Mouse (Mus musculus): ENCODE data around the gene Laptm5. TPM values are rescaled to one million over a fixed set of nuclear protein-coding genes. Genes with fewer than 3 reads are reported as not detected.
A peak's percentile ranks its signal among the peaks of the same experiment; 100 is the strongest.

Laptm5 gene
- total RNA-seq, 2 experiments from 2014 or later = 2.7 to 6.0 TPM

DNA sequence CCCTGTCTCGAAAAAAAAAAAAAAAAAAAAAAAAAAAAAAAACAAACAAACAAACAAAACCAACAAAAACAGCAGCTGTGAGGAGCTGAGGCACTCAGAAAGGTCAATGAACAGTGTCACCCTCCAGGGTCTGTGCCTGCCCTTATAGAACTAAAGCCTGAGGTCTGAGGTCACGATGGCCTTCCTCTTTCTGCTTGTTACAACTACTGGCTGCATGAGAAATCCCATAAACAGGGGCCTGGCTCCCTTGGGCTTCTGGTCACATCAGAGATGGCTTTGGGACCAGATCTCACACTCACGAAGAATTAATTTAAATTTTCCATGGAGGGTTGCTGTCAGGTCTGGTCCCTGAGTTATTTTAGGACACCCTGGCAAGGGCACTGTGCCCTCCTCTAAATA is 13.5 kb upstream of the Laptm5 start:
- no peak for DNase-seq (ENCODE audit: low spot score)

DNA sequence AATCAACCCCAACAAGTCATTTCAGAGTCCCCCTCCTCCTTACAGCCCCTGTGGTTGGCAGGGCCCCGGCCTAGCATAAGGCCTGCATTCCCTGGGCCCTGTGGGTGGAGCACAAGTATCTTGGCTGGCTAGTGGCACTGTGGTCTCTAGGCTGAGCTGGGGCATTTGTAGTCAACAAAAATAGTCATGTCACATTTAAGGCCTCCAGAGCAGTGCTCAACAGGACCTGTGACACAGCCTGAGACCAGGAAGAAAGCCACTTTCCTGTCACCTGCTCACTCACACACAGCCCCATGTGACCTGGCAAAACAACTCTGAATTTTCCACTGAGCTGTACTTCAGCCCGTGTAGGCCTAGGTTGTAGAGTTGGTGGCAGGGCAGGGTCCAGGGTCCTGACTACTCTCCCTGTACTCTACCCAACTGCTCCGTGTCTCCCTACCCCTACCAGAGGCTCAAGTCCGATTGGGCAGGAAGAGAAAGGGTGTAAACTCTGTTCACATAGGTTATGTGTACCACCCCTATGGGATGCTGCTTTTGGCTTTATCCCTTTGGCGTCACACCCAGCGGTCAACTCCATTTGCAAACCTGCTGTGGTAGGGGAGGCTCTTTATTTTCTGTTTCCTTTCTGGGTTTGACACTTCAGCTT is 13.0 kb upstream of the Laptm5 start:
- peak; percentile 40 for DNase-seq (ENCODE audit: low spot score)

DNA sequence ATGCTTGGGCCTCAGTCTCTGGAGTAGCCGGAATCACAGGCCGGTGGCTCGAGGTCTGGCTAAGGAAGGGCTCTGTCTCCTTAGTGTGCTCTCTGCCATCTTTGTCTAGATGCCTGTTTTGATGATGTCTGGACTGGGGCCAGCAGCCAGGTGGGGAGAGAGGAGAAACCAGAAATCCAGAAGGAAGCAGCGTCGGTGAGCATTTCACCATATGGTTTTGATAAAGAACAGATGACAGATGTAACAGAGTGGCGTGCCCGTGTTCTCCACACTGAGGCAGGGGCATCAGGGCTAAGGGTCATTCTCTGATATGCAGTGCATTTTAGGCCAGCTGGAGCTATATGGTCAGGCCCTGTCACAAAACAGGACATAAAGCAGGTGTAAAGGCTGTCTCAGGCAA is 12.2 kb upstream of the Laptm5 start:
- DNase-seq (ENCODE audit: low spot score) = no peak

DNA sequence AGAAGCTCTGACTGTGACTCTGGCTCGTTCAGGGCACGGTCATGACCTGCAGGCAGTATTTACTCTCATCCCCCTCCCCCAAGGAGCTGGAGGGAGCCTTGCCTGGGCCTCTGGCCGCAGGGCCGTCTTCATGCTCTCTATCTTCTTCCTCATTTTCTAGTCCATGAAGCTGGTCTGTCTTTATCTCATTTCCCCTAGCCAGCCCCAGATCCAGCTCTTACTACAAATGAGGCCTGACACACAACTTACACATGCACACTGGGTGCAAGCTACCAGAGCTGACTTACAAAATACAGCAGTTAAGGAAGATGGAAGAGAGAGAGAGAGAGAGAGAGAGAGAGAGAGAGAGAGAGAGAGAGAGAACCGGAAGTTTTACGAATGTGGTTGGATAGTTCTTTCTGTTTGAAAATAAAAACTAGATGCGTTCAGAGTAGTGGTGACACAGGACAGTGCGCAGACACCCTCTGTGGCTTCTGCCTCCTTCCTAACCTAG is 10.6 kb upstream of the Laptm5 start:
- DNase-seq (ENCODE audit: low spot score) = no peak

DNA sequence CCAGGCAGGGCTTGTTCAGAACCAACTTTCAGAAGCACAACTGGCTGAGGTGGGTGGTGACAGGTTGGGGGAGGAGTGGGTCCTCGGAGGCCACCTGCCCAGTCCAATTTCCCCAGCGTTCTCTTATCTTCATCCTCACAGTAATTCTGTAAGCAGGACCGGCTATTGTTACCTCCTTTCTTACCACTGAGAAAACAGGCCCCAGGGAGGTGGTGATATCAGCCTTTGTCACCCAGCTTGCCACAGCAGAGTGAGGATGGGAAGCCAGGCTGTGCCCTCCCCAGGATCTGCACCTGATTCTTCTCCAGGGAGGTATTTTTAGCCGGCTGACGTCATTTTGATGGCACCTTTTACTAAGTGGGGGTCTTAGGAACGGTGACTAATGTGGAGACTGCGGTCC is 7.9 kb upstream of the Laptm5 start:
- DNase-seq (ENCODE audit: low spot score) = no peak

DNA sequence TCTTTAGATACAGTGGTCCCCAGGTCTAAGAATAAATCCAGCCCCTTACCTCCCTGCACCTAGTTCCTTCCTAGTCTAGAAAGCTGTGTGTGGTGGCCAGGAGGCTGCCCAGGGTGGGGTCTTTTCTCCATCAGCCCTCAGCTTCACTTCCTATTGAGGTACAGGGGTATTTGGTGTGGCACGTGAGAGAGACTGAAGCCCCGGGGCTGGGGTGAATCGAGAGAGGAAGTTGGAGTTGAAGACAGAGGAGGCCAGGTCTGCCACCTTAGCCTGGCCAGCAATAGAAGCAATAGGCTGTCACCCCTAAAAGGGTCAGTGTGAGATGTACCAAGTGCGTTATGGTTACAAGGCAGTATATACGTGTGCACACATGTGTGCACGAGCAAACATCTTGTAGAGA is 7.0 kb upstream of the Laptm5 start:
- no peak for DNase-seq (ENCODE audit: low spot score)

DNA sequence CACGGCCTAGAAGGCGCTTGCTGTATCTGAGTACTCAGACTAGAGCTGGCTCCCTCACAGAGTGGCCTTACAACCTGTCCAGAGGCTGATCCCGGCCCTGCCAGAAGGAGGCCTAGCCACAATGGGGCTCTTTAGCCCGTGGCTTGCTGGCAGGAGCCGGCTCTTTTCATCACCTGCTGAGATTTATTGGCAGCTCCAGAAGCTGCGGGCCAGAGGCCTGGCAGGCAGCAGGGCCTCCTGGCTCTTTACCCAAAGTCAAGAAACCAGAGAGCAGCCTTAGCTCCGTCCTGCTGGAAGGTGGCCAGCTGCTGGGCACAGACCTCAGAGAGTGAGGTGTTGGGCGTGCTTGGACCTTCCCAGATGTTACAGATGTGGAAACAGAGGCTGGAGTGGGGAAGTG is 6.6 kb upstream of the Laptm5 start:
- peak; percentile 89 for DNase-seq (ENCODE audit: low spot score)

DNA sequence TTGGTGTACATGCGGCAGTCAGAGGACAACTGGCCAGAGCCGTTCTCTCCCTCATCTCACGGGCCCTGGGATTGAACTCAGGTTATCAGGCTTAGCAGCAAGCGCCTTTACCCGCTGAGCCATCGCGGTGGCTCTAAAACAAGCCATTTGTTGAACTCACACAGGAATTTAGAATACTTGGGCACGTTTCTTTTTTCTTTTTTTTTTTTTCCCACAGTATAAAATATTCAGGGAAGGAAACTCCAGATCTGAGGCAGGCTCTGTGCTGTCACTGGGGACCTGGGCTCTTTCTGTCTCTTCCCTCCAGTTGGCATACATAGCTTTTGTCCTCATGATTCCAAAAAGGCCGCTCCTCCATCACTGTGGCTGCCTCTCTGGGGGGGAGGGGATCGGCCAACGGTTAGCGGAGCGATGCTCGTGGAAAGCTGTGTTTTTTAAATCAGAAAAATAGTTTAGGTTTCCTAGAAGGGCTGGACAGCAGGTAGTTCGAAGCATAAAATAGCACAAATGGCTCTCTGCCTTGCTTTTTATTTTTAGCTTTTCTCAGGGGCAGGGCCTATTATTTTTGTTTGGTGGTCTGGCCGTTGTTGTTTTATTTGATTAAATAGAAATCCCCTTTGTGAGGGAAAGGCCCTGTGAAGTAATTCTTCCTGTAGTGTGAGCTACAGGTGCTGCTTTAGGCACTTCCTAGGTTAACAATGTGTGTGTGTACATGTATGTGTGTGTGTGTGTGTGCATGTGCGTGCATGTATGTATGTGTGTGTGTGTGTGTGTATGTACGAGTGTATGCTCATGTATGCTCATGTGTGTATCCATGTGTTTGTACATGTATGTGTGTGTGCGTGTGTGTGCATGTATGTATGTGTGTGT is 5.5 kb upstream of the Laptm5 start:
- no peak for DNase-seq (ENCODE audit: low spot score)

DNA sequence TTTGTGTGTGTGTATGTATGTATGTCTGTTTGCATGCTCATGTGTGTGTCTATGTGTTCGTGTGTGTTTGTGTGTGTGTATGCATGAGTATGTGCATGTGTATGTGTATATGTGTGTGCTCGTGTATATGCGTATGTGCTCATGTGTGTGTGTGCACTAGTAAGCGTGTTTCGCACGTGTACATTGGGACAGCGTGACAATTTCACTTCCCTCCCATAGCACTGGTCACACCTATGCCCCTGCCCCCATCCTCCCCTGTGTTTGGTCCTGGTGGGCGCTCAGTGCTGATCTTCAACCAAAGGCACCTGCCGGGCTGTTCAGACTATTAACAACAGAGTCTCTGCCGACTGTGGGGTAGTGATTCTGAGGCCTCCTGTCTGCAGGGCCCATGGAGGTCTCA is 4.8 kb upstream of the Laptm5 start:
- no peak for DNase-seq (ENCODE audit: low spot score)

DNA sequence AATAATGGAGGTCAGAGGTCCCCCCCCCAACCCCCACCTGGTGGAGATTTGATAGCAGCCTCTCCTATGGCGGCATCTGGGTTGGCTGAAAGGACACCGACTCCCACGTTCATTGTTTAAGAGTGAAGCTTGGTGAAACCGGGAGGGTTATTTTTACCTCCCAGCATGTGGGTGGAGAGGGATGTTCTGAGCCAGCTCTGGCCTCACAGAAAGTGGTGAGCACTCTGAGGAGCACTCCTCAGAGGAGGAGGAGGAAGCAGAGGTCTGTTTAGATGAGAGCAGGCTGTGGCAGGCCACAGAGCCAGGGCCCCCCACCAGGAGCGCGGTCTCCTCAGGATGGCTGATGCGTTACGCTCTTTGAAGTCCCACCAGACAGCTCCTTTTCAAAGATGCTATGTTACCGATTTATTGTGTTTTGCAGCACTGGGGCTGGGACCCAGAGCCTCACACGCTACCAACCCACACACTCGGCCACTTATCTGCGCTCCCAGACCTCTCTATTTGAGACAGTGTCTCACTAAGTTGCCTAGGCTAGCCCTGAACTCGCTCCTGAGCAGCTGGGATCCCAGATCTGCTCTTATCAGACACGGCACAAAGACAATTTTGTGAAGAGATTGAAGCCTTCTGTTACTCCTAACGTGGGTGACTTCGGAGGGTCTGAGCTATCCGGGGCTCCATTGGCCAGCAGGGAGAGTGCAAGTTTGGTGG is 3.6 kb upstream of the Laptm5 start:
- no peak for DNase-seq (ENCODE audit: low spot score)

DNA sequence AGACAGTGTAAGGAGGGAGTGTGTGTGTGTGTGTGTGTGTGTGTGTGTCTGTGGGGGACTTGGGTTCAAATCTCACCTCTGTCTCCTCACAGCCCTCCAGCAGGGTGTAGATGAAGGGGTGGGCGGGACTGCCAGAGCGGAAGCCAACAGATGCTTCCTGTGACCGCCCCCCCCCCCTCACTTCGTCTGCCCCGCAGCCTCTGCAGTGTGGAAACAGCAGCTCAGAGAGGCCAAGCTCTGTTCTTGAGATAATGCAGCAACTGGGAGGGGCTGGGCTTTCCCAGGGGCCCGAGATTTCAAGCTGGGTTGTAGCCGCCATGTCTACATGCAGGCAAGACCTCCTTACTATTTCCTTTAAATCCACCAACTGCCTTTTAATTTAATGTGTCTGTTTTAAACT is 2.3 kb upstream of the Laptm5 start:
- no peak for DNase-seq (ENCODE audit: low spot score)

DNA sequence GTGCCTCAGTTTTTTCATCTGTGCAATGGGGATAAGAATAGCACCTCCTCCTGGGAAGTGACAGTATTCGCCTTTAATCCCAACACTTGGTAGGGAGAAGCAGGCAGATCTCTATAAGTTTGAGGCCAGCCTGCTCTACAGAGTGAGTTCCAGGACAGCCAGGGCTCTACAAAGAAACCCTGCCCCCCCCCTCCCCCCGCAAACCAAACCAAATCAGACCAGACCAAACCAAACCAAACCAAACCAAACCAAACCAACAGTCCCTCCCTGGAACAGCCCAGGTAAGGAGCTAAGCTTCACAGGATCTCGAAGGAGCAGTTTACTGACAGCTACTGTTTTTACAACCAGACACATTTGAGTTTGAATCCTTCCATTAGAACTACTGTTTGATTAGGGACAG is 299 bp upstream of the Laptm5 start:
- no peak for DNase-seq (ENCODE audit: low spot score)

DNA sequence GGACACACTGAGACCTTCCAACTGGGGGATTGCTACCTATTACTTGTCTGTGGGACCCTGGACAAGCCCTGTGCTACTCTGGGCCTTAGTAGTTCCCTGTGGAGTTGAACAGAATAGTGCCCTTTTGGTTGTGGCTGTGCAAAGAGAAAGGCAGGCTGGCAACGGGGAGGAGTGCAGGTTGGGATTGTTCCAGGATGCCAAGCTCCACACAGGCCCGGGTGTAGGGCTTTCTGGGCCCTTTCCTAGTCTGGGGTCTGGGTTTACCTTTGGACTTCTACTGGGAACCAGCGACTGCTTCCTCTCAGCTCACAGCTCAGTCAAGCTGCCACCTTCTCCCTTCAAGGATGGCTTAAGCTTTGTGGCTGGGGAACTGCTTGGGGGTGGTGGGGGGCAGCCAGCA is 586 bp downstream of the Laptm5 start:
- DNase-seq (ENCODE audit: low spot score) = no peak

DNA sequence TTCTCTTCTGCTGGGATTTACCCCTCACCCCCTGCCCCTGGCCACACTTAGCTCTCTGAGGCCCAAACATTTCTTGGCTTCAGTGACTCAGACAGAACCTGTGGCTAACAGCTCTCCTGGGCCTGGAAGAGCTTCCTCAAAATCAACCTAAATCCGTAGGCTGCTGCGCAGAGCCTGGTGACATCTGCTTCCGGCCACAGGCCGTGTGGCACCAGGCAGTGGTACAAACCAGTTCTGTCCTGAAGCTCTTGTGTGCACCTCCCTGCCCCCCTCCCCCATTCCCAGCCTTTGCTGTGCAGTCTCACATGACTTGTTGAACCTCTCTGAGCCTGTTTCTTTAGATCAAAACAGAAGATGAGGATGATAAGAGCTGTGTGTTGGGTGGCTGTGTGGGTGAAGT is 1.1 kb downstream of the Laptm5 start:
- no peak for DNase-seq (ENCODE audit: low spot score)

DNA sequence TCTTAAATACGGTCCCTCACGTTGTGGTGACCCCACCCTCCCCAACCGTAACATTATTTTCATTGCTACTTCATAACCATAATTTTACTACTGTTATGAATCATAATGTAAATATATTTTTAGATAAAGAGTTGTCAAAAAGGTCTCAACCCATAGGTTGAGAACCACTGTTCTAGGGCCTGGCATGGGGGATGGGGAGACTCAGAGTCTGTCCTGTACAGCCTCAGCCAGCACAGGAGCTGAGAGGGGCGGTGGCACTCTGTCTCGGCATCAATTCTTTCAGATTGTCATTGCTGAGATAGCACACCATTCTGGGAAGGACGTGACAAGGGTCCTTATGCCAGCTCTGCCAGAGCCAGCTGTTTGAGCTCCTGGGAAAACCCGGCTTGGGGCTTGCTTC is 1.6 kb downstream of the Laptm5 start:
- no peak for DNase-seq (ENCODE audit: low spot score)

DNA sequence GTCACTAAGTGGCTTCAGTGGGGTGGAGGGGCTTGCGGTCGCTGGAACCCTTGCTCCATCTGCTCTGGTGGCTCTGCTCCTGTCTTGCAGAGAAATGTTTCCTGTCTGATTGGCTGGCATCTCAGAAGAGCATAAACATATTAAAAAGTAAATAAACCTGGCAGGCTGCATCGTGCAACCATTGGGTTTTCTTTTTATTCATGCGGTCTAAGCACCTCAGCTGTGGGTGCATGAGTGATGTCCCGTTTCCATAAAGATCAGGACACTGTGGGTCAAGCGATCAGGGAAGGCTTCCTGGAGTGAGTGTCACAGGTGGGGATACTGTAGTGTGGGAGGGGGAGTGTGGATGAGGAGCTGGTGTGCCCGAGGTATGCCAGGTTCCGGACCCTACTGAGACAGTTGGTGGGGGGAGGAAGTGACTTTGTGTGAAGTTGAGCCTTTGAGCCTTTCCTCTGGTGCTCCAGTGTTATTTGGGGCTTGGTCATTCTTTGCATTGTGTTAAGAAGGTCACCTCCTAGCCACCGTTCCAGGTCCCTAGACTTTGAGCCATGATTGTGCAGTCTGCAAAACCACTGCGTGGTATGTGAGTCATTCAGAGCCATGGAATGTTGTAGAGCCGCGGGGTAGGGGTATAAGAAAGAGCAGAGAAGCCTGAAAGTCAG is 2.2 kb downstream of the Laptm5 start:
- no peak for DNase-seq (ENCODE audit: low spot score)

DNA sequence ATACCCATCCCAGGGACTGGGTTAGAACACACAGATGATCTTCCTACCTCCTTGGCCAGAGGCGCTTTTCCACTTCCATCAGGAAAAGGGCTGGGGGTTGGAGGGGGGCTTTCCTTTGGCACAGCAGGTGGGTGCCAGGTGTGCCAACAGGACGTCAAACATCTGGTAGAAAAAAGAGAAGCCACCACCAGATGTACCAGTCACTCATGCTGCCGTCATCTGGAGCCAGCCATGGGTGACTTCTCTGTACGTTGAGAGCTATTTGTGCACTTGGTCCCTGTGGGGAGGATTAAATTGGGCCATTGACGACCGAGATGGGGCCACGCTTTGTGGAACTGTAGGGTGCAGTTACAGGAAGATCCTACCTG is 2.7 kb downstream of the Laptm5 start:
- DNase-seq (ENCODE audit: low spot score) = no peak

DNA sequence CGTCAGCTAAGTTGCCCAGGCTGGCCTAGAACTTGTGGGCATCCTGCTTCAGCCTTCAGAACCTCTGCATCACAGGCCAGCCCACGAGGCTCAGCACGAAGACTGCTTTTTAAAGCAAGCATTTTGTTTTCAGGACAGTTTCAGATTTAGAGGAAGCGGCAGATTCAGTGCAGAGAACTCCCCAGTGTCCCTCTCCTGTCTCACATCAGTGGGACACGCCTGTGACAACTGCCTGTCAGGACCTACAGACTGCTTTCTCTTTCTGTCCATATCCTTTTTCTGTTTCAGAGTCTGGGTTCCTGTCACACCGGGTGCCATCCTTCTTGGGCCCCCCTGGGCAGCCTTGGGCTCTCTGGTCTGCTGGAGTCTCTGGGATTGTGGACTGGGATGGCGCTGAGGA is 3.7 kb downstream of the Laptm5 start:
- DNase-seq (ENCODE audit: low spot score) = no peak

DNA sequence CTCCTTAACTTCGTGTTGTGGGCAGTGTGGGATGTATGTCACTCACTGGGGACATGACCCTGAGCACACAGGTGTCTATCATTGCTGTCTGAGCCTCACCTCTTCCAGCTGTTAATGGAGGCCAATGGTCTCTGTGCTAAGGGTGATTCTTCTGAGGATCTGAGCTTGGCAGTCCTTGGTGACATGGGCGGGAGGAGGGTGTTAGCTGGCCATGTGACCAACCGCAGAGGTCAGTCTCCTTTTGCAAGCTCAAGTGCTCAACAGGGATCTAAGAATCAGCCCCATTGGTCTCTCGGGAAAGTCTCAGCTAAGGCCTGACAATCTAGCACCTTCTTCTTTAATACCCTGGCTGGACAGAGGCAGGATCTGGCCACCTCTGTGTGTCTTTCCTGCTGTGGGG is 4.6 kb downstream of the Laptm5 start:
- DNase-seq (ENCODE audit: low spot score) = no peak

DNA sequence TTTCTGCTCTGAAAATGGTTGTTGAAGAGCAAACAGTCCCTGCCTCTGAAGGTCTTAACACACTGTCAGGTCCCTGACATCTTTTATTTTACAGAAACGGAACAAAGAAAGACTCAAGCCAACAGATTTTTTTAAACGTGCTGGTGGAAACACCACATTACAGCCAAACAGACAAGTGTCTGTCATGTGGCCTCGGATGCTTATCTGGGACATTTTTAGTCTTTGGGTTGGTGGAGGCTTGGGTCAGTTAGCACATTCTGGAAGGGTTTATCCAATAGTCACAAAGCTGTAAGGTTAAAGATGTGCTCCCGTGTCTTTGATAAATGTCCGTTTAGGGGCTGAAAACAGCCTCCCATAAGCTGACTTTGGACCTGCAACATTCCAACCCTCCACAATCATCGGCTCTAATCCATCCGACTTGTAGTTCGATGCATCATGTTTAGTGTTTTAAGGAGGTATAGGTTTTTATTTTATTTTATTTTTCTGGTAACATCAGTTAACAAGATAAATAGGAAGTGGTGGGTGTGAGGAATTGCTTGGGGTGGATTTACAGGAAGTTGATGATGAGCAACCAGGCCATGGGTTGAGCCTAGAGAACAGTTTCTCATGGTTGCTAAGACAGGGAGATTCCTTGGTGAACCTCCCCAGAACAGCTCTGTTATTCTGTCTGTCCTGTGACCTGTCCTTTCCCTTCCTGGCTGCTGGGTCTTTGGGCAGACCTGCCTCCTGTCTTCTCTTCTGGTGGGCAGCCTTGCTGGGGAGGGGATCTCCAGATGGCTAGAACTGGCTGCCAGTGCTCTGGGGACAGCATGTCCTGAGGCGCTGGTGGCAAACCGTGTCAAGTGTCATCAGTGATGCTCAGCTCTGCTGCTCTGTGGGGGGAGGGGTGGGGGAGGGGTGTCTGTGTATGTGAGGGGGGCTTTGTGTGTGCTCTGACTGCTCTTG is 6.2 kb downstream of the Laptm5 start:
- DNase-seq (ENCODE audit: low spot score) = peak; percentile 36

Data from gastrocnemius, adult 18-20 months (tissue).